Mouse (Mus musculus): ENCODE measurements around the gene Rph3al. TPM values are rescaled to one million over a fixed set of nuclear protein-coding genes. Genes with fewer than 3 reads are reported as not detected.
A peak's percentile ranks its signal among the peaks of the same experiment; 100 is the strongest.

Rph3al gene
- polyA plus RNA-seq, 1 experiment from 2014 or later = 2.7 TPM

- 88% methylated on average over 6 of the region's 6 CpGs for WGBS
- no peaks in the 10 kb centered on the region for H3K27me3 ChIP-seq (ENCODE audit: control insufficient read depth, insufficient read depth, low read length)
- no peak overlapping the region for H3K4me3 ChIP-seq (ENCODE audit: low read depth, low read length)
- no peak overlapping the region for H3K9ac ChIP-seq (ENCODE audit: low read length)
- no peaks in the 10 kb centered on the region for H3K36me3 ChIP-seq (ENCODE audit: control insufficient read depth, insufficient read depth, low read length)
- H3K27ac ChIP-seq (replicated peaks; ENCODE audit: low read depth, low read length) = no peak overlapping the region
- DNase-seq (ENCODE audit: low spot score) (no peak), ATAC-seq (ENCODE audit: insufficient number of reproducible peaks, low FRiP score, low TSS enrichment, low read depth) (no peak)
- H3K4me2 ChIP-seq (ENCODE audit: low read depth, severe bottlenecking) = no peak overlapping the region
- no peaks in the 10 kb centered on the region for H3K9me3 ChIP-seq (ENCODE audit: control insufficient read depth, low read length)
- H3K4me1 ChIP-seq (ENCODE audit: control insufficient read depth, insufficient read depth, low read length) = no peaks in the 10 kb centered on the region
Measured at GRCm38 (mm10) chr11:75833081-75833480, 105.1 kb downstream of the Rph3al start.

GRCm38 (mm10) chr11:75830386-75830785 is 107.8 kb downstream of the Rph3al start:
- H3K4me2 ChIP-seq (ENCODE audit: low read depth, severe bottlenecking) = no peak overlapping the region
- H3K9ac ChIP-seq (ENCODE audit: low read length) = no peak overlapping the region
- DNase-seq (ENCODE audit: low spot score) (no peak), ATAC-seq (ENCODE audit: insufficient number of reproducible peaks, low FRiP score, low TSS enrichment, low read depth) (no peak)
- no peaks in the 10 kb centered on the region for H3K4me1 ChIP-seq (ENCODE audit: control insufficient read depth, insufficient read depth, low read length)
- H3K27ac ChIP-seq (replicated peaks; ENCODE audit: low read depth, low read length) = no peak overlapping the region
- H3K27me3 ChIP-seq (ENCODE audit: control insufficient read depth, insufficient read depth, low read length) = no peaks in the 10 kb centered on the region
- 83% methylated on average over 3 of the region's 3 CpGs for WGBS
- no peaks in the 10 kb centered on the region for H3K36me3 ChIP-seq (ENCODE audit: control insufficient read depth, insufficient read depth, low read length)
- no peak overlapping the region for H3K4me3 ChIP-seq (ENCODE audit: low read depth, low read length)
- no peaks in the 10 kb centered on the region for H3K9me3 ChIP-seq (ENCODE audit: control insufficient read depth, low read length)

GRCm38 (mm10) chr11:75827414-75827813 is 110.8 kb downstream of the Rph3al start:
- no peak overlapping the region for H3K27ac ChIP-seq (replicated peaks; ENCODE audit: low read depth, low read length)
- H3K27me3 ChIP-seq (ENCODE audit: control insufficient read depth, insufficient read depth, low read length) = 0 out of 2 replicates have a peak, but pooled peaks cover 2% of the 10 kb centered on the region
- H3K4me2 ChIP-seq (ENCODE audit: low read depth, severe bottlenecking) = no peak overlapping the region
- H3K4me3 ChIP-seq (ENCODE audit: low read depth, low read length) = no peak overlapping the region
- H3K9ac ChIP-seq (ENCODE audit: low read length) = no peak overlapping the region
- no peaks in the 10 kb centered on the region for H3K36me3 ChIP-seq (ENCODE audit: control insufficient read depth, insufficient read depth, low read length)
- ATAC-seq (ENCODE audit: insufficient number of reproducible peaks, low FRiP score, low TSS enrichment, low read depth) (no peak), DNase-seq (ENCODE audit: low spot score) (no peak)
- 87% methylated on average over 8 of the region's 8 CpGs for WGBS
- no peaks in the 10 kb centered on the region for H3K4me1 ChIP-seq (ENCODE audit: control insufficient read depth, insufficient read depth, low read length)
- H3K9me3 ChIP-seq (ENCODE audit: control insufficient read depth, low read length) = no peaks in the 10 kb centered on the region

GRCm38 (mm10) chr11:75823506-75823905 is 114.7 kb downstream of the Rph3al start:
- DNase-seq (ENCODE audit: low spot score) (no peak), ATAC-seq (ENCODE audit: insufficient number of reproducible peaks, low FRiP score, low TSS enrichment, low read depth) (no peak)
- Histone ChIP-seq H3K27ac (replicated peaks; ENCODE audit: low read depth, low read length) (no peak overlapping the region), H3K27me3 (ENCODE audit: control insufficient read depth, insufficient read depth, low read length) (0 out of 2 replicates have a peak, but pooled peaks cover 2% of the 10 kb centered on the region), H3K36me3 (ENCODE audit: control insufficient read depth, insufficient read depth, low read length) (no peaks in the 10 kb centered on the region), H3K9ac (ENCODE audit: low read length) (no peak overlapping the region), H3K4me3 (ENCODE audit: low read depth, low read length) (no peak overlapping the region), H3K4me1 (ENCODE audit: control insufficient read depth, insufficient read depth, low read length) (0 out of 2 replicates have a peak, but pooled peaks cover 2% of the 10 kb centered on the region), H3K9me3 (ENCODE audit: control insufficient read depth, low read length) (no peaks in the 10 kb centered on the region), H3K4me2 (ENCODE audit: low read depth, severe bottlenecking) (no peak overlapping the region)
- WGBS = 62% methylated on average over 7 of the region's 7 CpGs

GRCm38 (mm10) chr11:75813085-75813484 is 125.1 kb downstream of the Rph3al start:
- Histone ChIP-seq H3K36me3 (ENCODE audit: control insufficient read depth, insufficient read depth, low read length) (no peaks in the 10 kb centered on the region), H3K4me3 (ENCODE audit: low read depth, low read length) (no peak overlapping the region), H3K9ac (ENCODE audit: low read length) (no peak overlapping the region), H3K9me3 (ENCODE audit: control insufficient read depth, low read length) (no peaks in the 10 kb centered on the region), H3K27ac (replicated peaks; ENCODE audit: low read depth, low read length) (no peak overlapping the region), H3K4me2 (ENCODE audit: low read depth, severe bottlenecking) (no peak overlapping the region), H3K4me1 (ENCODE audit: control insufficient read depth, insufficient read depth, low read length) (0 out of 2 replicates have a peak, but pooled peaks cover 3% of the 10 kb centered on the region), H3K27me3 (ENCODE audit: control insufficient read depth, insufficient read depth, low read length) (no peaks in the 10 kb centered on the region)
- no peak for DNase-seq (ENCODE audit: low spot score)
- WGBS = 73% methylated on average over 10 of the region's 10 CpGs
- ATAC-seq (ENCODE audit: insufficient number of reproducible peaks, low FRiP score, low TSS enrichment, low read depth) = no peak

GRCm38 (mm10) chr11:75811900-75812299 is 126.3 kb downstream of the Rph3al start:
- H3K36me3 ChIP-seq (ENCODE audit: control insufficient read depth, insufficient read depth, low read length) = no peaks in the 10 kb centered on the region
- no peaks in the 10 kb centered on the region for H3K4me1 ChIP-seq (ENCODE audit: control insufficient read depth, insufficient read depth, low read length)
- H3K4me2 ChIP-seq (ENCODE audit: low read depth, severe bottlenecking) = no peak overlapping the region
- no peaks in the 10 kb centered on the region for H3K27me3 ChIP-seq (ENCODE audit: control insufficient read depth, insufficient read depth, low read length)
- H3K9me3 ChIP-seq (ENCODE audit: control insufficient read depth, low read length) = no peaks in the 10 kb centered on the region
- ATAC-seq (ENCODE audit: insufficient number of reproducible peaks, low FRiP score, low TSS enrichment, low read depth) (no peak), DNase-seq (ENCODE audit: low spot score) (no peak)
- H3K9ac ChIP-seq (ENCODE audit: low read length) = no peak overlapping the region
- no peak overlapping the region for H3K27ac ChIP-seq (replicated peaks; ENCODE audit: low read depth, low read length)
- 65% methylated on average over 3 of the region's 3 CpGs for WGBS
- H3K4me3 ChIP-seq (ENCODE audit: low read depth, low read length) = no peak overlapping the region

- Histone ChIP-seq H3K9ac (ENCODE audit: low read length) (no peak overlapping the region), H3K36me3 (ENCODE audit: control insufficient read depth, insufficient read depth, low read length) (no peaks in the 10 kb centered on the region), H3K4me2 (ENCODE audit: low read depth, severe bottlenecking) (no peak overlapping the region), H3K27me3 (ENCODE audit: control insufficient read depth, insufficient read depth, low read length) (no peaks in the 10 kb centered on the region), H3K9me3 (ENCODE audit: control insufficient read depth, low read length) (no peaks in the 10 kb centered on the region), H3K4me1 (ENCODE audit: control insufficient read depth, insufficient read depth, low read length) (no peaks in the 10 kb centered on the region), H3K4me3 (ENCODE audit: low read depth, low read length) (no peak overlapping the region), H3K27ac (replicated peaks; ENCODE audit: low read depth, low read length) (no peak overlapping the region)
- ATAC-seq (ENCODE audit: insufficient number of reproducible peaks, low FRiP score, low TSS enrichment, low read depth) (no peak), DNase-seq (ENCODE audit: low spot score) (no peak)
- 89% methylated on average over 3 of the region's 3 CpGs for WGBS
Measured at GRCm38 (mm10) chr11:75810526-75810925, 127.7 kb downstream of the Rph3al start.

- Histone ChIP-seq H3K9me3 (ENCODE audit: control insufficient read depth, low read length) (no peaks in the 10 kb centered on the region), H3K9ac (ENCODE audit: low read length) (0 out of 2 replicates have a peak overlapping the region, but pooled peaks have one; percentile 2), H3K4me1 (ENCODE audit: control insufficient read depth, insufficient read depth, low read length) (no peaks in the 10 kb centered on the region), H3K4me3 (ENCODE audit: low read depth, low read length) (no peak overlapping the region), H3K36me3 (ENCODE audit: control insufficient read depth, insufficient read depth, low read length) (no peaks in the 10 kb centered on the region), H3K27me3 (ENCODE audit: control insufficient read depth, insufficient read depth, low read length) (no peaks in the 10 kb centered on the region), H3K27ac (replicated peaks; ENCODE audit: low read depth, low read length) (no peak overlapping the region), H3K4me2 (ENCODE audit: low read depth, severe bottlenecking) (no peak overlapping the region)
- WGBS = 33% methylated on average over 5 of the region's 5 CpGs
- no peak for DNase-seq (ENCODE audit: low spot score)
- no peak for ATAC-seq (ENCODE audit: insufficient number of reproducible peaks, low FRiP score, low TSS enrichment, low read depth)
Measured at GRCm38 (mm10) chr11:75807486-75807885, 130.7 kb downstream of the Rph3al start.

Data from limb, embryonic 11.5 days (tissue).